Mouse (Mus musculus) brown adipose tissue, adult 24 weeks (tissue): ENCODE data around the gene Mtg1. TPM values are rescaled to one million over a fixed set of nuclear protein-coding genes. Genes with fewer than 3 reads are reported as not detected.
"Not testable (repeated sequence)": the region's sequence is repeated elsewhere in the genome, so short reads cannot be mapped to it uniquely, and the experiment has no call there.

Source experiments
- H3K27ac ChIP-seq: fragments of 200-500 bp; replicated peaks from 2 replicates; pipeline ENCODE4 v1.5.1; 2012; ENCODE audit warnings: low read depth, mild to moderate bottlenecking, low read length
- H3K4me1 ChIP-seq: fragments of 200-500 bp; 2 replicates; pipeline ENCODE4 v1.6.1; 2012; ENCODE audit warnings: low read length, mixed read lengths; ENCODE audit not compliant: control insufficient read depth, insufficient read depth, insufficient read length
- H3K4me3 ChIP-seq: fragments of 200-500 bp; 2 replicates; pipeline ENCODE4 v1.5.1; 2012; ENCODE audit warnings: low read depth, mild to moderate bottlenecking, low read length, moderate library complexity; ENCODE audit not compliant: insufficient read depth
- polyA plus RNA-seq: library from polyadenylated mRNA; stranded (reverse); fragments of >200 nt; gene quantifications from 2 replicates; pipeline ENCODE4 v1.2.4, GENCODE M21; 2012; ENCODE audit not compliant: missing spikeins, insufficient read depth, insufficient read length

Mtg1 gene
- polyA plus RNA-seq, 1 experiment: 49.2 TPM

DNA sequence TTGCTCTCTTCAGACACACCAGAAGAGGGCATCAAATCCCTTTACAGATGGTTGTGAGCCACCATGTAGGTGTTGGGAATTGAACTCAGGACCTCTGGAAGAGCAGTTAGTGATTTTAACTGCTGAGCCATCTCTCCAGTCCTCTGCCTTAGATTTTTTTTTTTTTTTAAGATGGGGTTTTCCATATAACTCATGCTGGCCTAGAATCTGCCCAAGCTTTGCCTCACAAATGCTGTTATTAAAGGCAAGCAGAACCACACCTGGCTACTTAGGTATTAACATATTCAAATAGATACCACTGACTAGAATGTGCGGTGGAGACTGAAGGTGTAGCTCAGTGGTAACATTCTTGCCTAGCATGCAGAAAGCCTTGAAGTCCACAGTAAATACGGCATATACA is 16.9 kb upstream of the Mtg1 start:
- Histone ChIP-seq H3K27ac (no peak overlapping the region), H3K4me1 (peaks cover 3% of the 10 kb centered on the region; the same call in 1 of the 2 replicates), H3K4me3 (no peak overlapping the region)

DNA sequence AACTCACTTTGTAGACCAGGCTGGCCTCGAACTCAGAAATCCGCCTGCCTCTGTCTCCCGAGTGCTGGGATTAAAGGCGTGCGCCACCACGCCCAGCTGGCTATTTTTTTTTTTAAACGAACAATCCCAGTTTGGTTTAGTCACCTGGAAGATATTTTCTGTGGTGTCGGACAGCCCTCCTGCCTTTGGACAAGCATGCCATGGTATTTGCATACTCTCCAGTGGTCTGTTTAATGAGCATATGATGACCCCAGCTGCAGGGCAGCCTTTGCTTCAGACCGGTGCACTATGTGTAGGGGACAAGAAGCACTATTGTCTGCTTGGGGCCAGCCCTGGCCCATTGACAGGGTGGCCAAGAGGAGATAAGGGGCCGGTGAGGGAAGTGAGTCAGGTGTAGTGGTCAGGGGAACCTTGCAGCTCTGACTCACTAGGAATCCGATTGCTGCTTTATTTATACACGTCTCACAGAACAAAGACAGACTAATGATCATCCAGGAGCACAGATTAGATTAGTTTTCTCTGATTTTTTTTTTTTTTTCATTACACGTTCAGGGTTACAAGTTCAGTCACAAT is 15.9 kb upstream of the Mtg1 start:
- H3K27ac ChIP-seq: no peak overlapping the region
- H3K4me1 ChIP-seq: peaks cover 3% of the 10 kb centered on the region; the same call in 1 of the 2 replicates
- no peak overlapping the region for H3K4me3 ChIP-seq

DNA sequence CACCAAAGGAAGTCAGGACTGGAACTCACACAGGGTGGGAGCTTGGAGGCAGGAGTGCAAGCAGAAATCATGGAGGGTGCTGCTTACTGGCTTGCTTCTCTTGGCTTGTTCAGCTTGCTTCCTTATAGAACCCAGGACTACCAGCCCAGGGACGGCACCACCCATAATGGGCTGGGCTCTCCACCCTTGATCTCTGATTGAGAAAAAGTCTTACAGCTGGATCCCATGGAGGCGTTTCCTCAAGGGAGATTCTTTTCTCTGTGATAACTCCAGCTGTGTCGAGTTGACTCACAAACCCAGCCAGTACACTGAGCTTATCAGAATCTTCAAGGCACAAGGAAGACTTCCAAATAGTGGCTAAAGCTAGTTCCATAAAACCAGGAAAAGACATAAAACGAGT is 14.6 kb upstream of the Mtg1 start:
- Histone ChIP-seq H3K4me3 (no peak overlapping the region), H3K4me1 (no peaks in the 10 kb centered on the region), H3K27ac (no peak overlapping the region)

DNA sequence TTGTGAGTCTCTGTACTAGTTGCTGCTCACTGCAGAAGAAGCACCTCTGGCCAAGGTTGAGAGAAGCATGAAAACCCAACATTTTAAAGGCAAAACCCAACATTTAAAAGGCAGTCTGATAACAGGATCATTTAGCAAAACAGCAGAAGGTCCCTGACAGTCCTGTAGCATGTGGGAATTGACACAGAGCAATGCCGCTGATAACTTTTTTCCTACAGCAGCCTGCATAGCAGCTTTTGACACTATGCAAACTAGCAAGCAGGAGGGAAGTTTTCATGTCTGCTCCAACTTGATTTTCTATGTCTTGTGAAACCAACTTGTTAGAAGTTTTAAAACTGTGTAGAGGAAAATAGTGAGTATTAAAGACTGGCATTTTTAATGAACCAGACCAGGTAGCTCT is 13.0 kb upstream of the Mtg1 start:
- H3K4me3 ChIP-seq: no peak overlapping the region
- H3K27ac ChIP-seq: no peak overlapping the region
- H3K4me1 ChIP-seq: no peaks in the 10 kb centered on the region

DNA sequence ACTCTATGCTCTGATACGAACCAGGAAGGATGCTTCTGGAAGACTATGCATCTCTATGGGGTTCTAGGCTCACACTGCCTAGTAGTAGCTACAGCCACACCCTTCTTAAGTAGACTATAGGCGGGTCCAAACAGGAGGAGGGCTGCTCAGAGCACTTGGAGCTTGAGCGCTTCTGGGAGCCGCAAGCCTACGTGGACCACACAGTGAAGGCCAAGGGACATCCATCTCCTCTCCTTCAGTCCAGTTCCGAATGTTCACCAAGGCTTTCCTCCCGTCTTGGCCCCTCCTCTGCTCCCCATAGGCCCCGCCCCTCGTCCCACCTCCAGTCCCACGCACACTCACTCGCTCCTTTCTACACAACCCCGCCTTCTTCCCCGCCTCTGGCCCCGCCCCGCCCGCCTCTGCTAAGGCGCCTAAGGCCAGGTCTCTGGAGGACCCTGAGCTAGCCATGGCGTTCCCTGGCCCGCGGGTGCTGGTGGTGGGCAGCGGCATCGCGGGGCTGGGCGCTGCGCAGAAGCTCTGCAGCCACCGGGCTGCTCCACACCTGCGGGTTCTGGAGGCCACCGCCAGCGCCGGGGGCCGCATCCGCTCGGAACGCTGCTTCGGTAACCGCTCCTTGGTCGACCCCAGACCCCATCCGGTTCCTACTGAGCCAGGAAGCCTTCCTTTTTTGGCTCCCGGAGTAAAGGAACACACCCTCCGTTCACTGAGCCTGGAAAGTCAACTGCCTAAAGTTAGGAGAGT is 11.9 kb upstream of the Mtg1 start:
- Histone ChIP-seq H3K4me3 (peak overlapping the region; percentile 68), H3K4me1 (no peaks in the 10 kb centered on the region), H3K27ac (0 out of 2 replicates have a peak overlapping the region, but pooled peaks have one; percentile 10)

DNA sequence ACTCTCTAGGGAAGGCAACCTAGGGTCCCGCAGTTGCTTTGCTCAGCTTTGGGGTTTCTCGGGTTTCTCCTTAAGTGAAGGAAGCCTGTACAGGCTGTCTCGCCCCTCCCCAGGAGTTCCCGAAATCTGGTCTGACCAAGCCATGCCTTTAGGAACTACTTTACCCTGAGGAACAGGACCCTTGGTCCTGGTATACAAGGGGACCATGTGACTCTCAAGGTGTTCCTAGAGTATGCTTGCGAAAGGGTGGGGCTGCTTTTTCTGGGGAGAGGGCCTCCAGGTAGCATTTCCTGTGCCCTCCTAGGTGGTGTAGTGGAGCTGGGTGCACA is 11.4 kb upstream of the Mtg1 start:
- Histone ChIP-seq H3K4me1 (no peaks in the 10 kb centered on the region), H3K4me3 (peak overlapping the region; percentile 68), H3K27ac (0 out of 2 replicates have a peak overlapping the region, but pooled peaks have one; percentile 10)

DNA sequence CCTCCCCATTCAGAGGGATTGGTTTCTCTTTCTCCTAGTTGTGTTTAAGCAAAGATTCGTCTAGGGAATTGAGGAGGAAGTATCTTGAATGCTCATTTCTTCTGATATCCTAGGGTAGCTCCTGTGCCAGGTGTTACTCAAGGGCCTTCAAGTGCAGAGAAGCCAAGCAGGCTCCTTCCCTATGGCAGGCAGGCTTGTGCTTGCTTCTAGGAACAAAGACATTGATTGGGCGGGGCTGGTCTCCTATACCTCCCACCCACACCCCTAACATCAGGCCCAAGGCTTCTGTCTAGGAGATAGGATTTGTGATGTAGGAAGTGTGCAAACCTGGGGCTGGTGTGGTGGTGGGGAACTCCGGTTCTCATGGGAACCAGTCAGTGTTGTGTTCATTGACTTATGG is 10.4 kb upstream of the Mtg1 start:
- Histone ChIP-seq H3K27ac (no peak overlapping the region), H3K4me1 (no peaks in the 10 kb centered on the region), H3K4me3 (no peak overlapping the region)

DNA sequence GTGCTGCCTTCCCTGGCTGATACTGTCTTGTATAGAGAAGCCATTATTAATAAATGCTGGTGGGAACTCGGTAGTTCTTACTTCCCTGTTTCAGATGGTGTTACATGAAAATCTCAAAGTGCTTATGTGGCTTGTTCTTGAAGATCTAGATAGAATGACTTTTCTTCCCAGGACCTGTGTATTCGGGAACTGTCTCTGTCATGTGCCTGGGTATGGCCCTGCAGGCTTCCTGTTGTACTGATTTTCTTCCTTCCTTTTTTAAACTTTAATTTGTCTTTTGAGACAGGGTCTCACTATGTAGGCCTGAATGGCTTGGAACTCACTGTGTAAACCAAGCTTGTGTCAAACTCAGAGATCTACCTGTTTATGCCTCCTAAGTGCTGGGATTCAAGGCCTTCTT is 9.5 kb upstream of the Mtg1 start:
- H3K27ac ChIP-seq: 0 out of 2 replicates have a peak overlapping the region, but pooled peaks have one; percentile 46
- no peaks in the 10 kb centered on the region for H3K4me1 ChIP-seq
- no peak overlapping the region for H3K4me3 ChIP-seq

DNA sequence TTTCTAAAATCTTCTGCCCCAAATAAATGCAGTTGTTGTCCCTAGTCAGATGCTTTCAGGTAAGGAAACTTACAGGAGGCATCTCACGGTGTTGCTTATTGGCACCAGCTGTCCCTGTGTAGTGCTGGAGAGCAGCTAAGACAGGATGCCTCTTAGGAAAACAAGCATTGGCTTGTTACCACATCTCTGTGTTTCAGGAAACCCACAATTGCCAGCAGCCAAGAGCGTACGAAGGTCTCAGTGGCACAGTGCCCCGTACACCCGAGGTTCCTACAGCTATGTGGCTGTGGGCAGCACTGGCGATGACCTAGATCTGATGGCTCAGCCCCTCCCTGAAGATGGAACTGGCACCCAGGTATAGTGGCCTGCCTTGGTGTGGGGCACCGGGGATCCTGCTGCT is 5.2 kb upstream of the Mtg1 start:
- not testable (repeated sequence) for H3K4me1 ChIP-seq, H3K4me3 ChIP-seq, H3K27ac ChIP-seq

DNA sequence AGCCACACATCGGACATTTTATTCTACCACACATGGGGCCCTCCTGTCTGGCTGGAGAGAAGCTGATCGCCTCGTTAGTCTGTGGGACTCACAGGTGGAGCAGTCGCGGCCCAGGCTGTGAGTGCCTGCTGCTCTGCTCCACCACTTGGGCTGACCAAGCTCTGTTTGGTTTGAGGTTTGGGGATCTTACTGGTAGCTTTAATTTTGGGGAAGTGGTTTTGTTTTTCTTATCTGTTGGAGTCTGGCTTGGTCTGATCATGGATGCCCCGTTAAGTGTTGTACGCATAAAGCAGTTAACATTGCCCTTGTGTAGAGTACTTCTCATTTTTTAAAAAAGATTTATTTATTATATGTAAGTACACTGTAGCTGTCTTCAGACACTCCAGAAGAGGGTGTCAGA is 3.3 kb upstream of the Mtg1 start:
- H3K4me1 ChIP-seq, H3K27ac ChIP-seq, H3K4me3 ChIP-seq: not testable (repeated sequence)

DNA sequence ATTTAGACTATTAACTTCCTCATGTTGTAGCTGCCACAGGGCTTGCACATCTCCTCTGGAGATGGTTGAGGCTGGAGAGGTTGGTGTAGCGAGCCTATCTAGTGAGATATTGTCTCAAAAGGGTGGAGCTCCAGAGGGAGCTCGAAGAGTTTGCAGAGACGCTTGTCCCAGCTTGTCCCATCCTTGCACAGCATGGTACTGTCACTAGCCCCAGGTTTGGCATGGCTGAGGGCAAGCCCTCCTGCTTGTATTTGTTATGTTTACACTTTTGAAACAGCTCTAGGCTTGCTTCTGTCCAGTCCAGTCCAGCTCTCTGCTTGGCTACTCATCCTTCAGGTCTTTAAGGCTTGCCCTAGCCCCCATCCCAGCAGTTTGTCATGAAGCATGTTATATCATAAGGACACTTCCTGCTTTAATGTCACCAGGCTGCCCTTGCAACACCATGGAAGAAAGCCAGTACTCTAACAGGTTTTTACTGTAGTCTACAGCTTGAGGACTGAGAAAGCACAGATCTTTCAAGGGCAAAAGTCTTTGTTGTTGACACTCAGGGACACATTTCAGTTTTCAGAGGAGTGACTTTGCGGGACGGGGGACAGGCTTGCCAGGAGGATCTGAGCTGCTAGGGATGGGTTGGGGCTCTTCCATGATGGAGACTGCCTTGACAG is 2.1 kb upstream of the Mtg1 start:
- Histone ChIP-seq H3K27ac (no peak overlapping the region), H3K4me1 (no peaks in the 10 kb centered on the region), H3K4me3 (no peak overlapping the region)

DNA sequence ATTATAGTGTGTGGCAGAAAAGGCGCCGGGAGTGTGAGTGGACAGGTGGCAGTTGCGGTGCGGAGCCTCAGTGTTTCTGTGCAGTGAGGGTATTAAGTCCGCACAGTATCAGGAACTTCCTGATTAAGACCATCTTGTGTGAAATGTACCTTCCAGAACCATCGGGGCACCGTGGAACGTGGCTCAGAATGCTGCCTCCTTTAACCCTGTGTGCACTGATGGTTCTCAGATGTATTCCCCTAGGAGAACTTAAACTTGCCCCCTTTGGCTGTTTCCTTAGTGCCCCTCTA is 602 bp downstream of the Mtg1 start:
- Histone ChIP-seq H3K27ac (peak overlapping the region; percentile 79), H3K4me1 (no peaks in the 10 kb centered on the region), H3K4me3 (peak overlapping the region; percentile 94)

DNA sequence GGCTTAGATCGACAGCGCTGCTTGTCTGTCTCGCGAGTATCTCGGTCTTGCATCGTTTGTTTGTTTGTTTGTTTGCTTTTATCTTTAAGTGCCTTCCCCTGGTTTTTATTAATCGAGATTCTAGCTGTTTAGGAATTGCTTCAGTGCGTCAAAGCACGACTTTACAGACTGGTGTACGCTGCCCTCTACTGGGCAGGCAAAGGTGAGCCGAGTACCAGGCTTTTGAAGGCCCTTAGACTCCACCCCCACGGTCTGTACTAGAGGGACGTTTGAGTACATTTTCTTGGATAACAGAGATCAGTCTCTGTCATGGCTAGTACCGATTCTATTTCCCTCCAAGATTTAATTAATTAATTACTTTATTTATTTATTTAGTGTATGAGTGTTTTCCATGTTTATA is 4.0 kb downstream of the Mtg1 start:
- no peak overlapping the region for H3K27ac ChIP-seq
- H3K4me3 ChIP-seq: no peak overlapping the region
- no peaks in the 10 kb centered on the region for H3K4me1 ChIP-seq

DNA sequence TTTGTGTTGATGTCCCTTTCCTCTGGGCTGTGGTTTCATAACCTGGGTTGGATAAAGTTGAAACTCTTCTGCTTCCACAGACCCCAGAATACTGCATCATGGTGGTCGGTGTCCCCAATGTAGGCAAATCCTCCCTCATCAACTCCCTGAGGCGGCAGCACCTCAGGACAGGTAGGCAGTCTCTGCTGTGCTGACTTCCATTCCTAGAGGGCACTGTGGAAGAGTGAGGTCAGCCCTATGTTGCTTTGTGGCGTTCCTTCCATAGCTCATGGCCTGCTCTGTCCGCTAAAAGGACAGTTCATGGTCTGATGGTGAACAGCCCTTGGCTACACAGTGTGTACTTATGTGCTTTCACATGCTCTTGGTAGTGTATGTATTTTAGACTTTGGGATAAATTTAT is 7.2 kb downstream of the Mtg1 start:
- Histone ChIP-seq H3K4me1 (no peaks in the 10 kb centered on the region), H3K27ac (no peak overlapping the region), H3K4me3 (no peak overlapping the region)

DNA sequence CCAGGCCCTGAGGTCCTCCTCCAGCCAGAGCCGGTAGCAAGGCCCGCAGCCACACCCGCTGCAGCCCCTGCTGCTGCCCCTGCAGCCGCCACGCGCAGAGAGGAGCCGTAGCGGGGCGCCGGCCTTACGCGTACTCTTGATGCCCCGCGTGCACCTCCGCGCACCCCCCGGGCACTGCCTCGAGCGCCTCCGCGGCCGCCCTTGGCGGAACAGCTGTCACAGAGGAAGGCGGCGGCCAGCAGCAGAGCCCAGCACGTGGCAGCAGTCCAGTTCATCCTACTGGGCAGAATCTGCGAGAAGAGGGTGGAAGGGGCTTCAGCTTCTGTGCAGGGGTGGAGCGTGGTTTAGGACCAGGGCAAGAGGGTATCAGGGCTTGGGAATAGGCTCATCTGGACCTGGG is 16.0 kb downstream of the Mtg1 start:
- H3K4me1 ChIP-seq: no peaks in the 10 kb centered on the region
- H3K27ac ChIP-seq: no peak overlapping the region
- H3K4me3 ChIP-seq: no peak overlapping the region

DNA sequence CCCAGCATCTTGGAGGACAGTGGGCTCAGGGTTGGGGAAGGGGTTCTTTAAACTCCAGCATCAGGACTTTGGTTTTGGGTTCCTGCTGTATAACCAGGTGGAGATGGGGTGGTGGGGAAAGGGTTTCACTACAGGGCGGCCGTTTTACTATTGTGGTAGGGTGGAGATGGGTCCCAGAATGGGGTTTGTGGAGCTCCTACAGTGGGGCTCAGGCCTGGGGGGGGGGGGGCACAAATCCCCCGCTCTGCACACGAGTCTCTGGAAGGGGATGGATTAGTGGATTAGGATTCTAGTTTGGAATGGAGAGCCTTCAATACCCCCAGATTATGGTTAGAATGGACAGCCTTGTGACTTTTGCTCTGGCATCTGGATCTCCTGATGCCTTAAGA is 16.5 kb downstream of the Mtg1 start:
- Histone ChIP-seq H3K4me3 (no peak overlapping the region), H3K27ac (no peak overlapping the region), H3K4me1 (no peaks in the 10 kb centered on the region)
